Mouse (Mus musculus) hindbrain, embryonic 11.5 days (tissue): Measurements from ENCODE around the gene Olfr1411. TPM values are rescaled to one million over a fixed set of nuclear protein-coding genes. Genes with fewer than 3 reads are reported as not detected.
A peak's percentile ranks its signal among the peaks of the same experiment; 100 is the strongest.

Experiments
- ATAC-seq: fragments of 200-750 bp; cut with Nextera tagmentation; 2 replicates; pipeline ENCODE4 v1.8.0; 2017; ENCODE audit warnings: mild to moderate bottlenecking, moderate TSS enrichment, moderate library complexity; ENCODE audit not compliant: low FRiP score
- DNase-seq: peaks from one replicate; pipeline ENCODE4 v3.0.0-alpha.2; 2015; ENCODE audit warnings: low spot score
- H3K27ac ChIP-seq: fragments of 300-500 bp; sonication (generic); 2 replicates; pipeline ENCODE4 v1.5.1; 2014; ENCODE audit warnings: mild to moderate bottlenecking, low read depth, low read length
- H3K27me3 ChIP-seq: fragments of 300-500 bp; sonication (generic); 2 replicates; pipeline ENCODE4 v1.6.1; 2014; ENCODE audit warnings: mild to moderate bottlenecking, low read length, moderate library complexity, mixed read lengths; ENCODE audit not compliant: control insufficient read depth, insufficient read depth
- H3K36me3 ChIP-seq: fragments of 300-500 bp; sonication (generic); 2 replicates; pipeline ENCODE4 v1.6.1; 2014; ENCODE audit warnings: mild to moderate bottlenecking, low read length, moderate library complexity, mixed read lengths; ENCODE audit not compliant: control insufficient read depth, insufficient read depth
- H3K4me1 ChIP-seq: fragments of 300-500 bp; sonication (generic); replicated peaks from 2 replicates; pipeline ENCODE4 v1.6.1; 2014; ENCODE audit warnings: low read length, mixed read lengths; ENCODE audit not compliant: control insufficient read depth, insufficient read depth
- H3K4me2 ChIP-seq: fragments of 300-500 bp; sonication (generic); replicated peaks from 2 replicates; pipeline ENCODE4 v1.6.1; 2014; ENCODE audit warnings: mild to moderate bottlenecking, low read depth, low read length
- H3K4me3 ChIP-seq: fragments of 300-500 bp; sonication (generic); 2 replicates; pipeline ENCODE4 v1.5.1; 2014; ENCODE audit warnings: low read depth, low read length
- H3K9ac ChIP-seq: fragments of 300-500 bp; sonication (generic); 2 replicates; pipeline ENCODE4 v1.6.1; 2014; ENCODE audit warnings: low read depth, low read length
- H3K9me3 ChIP-seq: fragments of 300-500 bp; sonication (generic); 2 replicates; pipeline ENCODE4 v1.6.1; 2016; ENCODE audit warnings: low read length; ENCODE audit not compliant: control insufficient read depth
- WGBS: fragments of 180-500 bp; shearing (Covaris S2); extraction: QIAGEN DNeasy Blood & Tissue Kit; methylation state at CpG from one replicate; pipeline ENCODE4 v1.1.7; 2014; 5-methylcytosine and 5-hydroxymethylcytosine counted together
- polyA plus RNA-seq: library from polyadenylated mRNA; unstranded; fragments of >200 nt; fragmentation: Nextera tagmentation; extraction: Ambion mirVana; gene quantifications from 2 replicates; pipeline ENCODE4 v1.2.1, GENCODE M21; 2014

The Olfr1411 gene
- polyA plus RNA-seq, 1 experiment from 2014 or later: not detected

DNA sequence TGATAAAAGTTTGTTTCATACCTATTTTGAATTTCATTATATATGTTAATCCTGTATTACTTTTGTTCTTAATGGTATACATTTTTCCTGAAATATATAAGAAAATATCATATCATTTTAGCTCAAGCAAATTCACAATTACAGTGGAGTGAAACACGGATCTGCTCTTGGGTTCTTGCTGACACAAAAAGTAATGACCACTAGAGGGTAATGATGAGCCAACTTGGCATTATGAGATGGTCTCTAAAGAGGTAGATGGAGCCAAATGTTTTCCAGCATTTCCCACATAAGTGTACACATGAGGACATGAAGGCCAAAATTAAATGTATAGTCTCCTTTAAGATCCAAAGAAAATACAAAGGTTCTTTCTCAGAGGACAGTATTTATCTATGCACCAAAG is 20.3 kb downstream of the Olfr1411 start:
- Histone ChIP-seq H3K4me2 (no peak overlapping the region), H3K9me3 (no peaks in the 10 kb centered on the region), H3K4me1 (0 out of 2 replicates have a peak, but pooled peaks cover 2% of the 10 kb centered on the region), H3K27me3 (no peaks in the 10 kb centered on the region), H3K36me3 (no peaks in the 10 kb centered on the region), H3K4me3 (no peak overlapping the region), H3K27ac (no peak overlapping the region), H3K9ac (no peak overlapping the region)
- ATAC-seq (no peak), DNase-seq (peak; percentile 28)
- WGBS: 17% methylated on average over 1 of the region's 1 CpGs

- no peak overlapping the region for H3K4me2 ChIP-seq
- H3K4me3 ChIP-seq: no peak overlapping the region
- DNase-seq: no peak
- no peaks in the 10 kb centered on the region for H3K36me3 ChIP-seq
- H3K9me3 ChIP-seq: no peaks in the 10 kb centered on the region
- WGBS: 85% methylated on average over 1 of the region's 1 CpGs
- no peak overlapping the region for H3K27ac ChIP-seq
- H3K27me3 ChIP-seq: no peaks in the 10 kb centered on the region
- no peak overlapping the region for H3K9ac ChIP-seq
- H3K4me1 ChIP-seq: 0 out of 2 replicates have a peak, but pooled peaks cover 2% of the 10 kb centered on the region
- ATAC-seq: no peak
Measured at GRCm38 (mm10) chr1:92616046-92616445, 21.8 kb downstream of the Olfr1411 start.

GRCm38 (mm10) chr1:92617488-92617887 is 23.3 kb downstream of the Olfr1411 start, which contains the start of gene Olfr12:
Gene Olfr12, plus strand, starts transcription at chr1:92617788.
- H3K9ac ChIP-seq: no peak within 1 kb of the TSS
- H3K27ac ChIP-seq: no peak within 1 kb of the TSS
- 0 out of 2 replicates have a peak, but pooled peaks cover 2% of the 10 kb centered on the region for H3K4me1 ChIP-seq
- H3K4me2 ChIP-seq: no peak within 1 kb of the TSS
- ATAC-seq (no peak), DNase-seq (no peak)
- H3K36me3 ChIP-seq: no peaks in the 10 kb centered on the region
- H3K27me3 ChIP-seq: no peaks in the 10 kb centered on the region
- WGBS: 54% methylated on average over 2 of the region's 2 CpGs
- H3K9me3 ChIP-seq: no peaks in the 10 kb centered on the region
- H3K4me3 ChIP-seq: no peak within 1 kb of the TSS

GRCm38 (mm10) chr1:92618360-92618759 is 24.1 kb downstream of the Olfr1411 start:
- no peak overlapping the region for H3K9ac ChIP-seq
- H3K4me2 ChIP-seq: no peak overlapping the region
- ATAC-seq (no peak), DNase-seq (no peak)
- H3K4me1 ChIP-seq: 0 out of 2 replicates have a peak, but pooled peaks cover 2% of the 10 kb centered on the region
- H3K27ac ChIP-seq: no peak overlapping the region
- H3K4me3 ChIP-seq: no peak overlapping the region
- H3K27me3 ChIP-seq: no peaks in the 10 kb centered on the region
- no peaks in the 10 kb centered on the region for H3K9me3 ChIP-seq
- 72% methylated on average over 4 of the region's 4 CpGs for WGBS
- H3K36me3 ChIP-seq: no peaks in the 10 kb centered on the region

- no peaks in the 10 kb centered on the region for H3K27me3 ChIP-seq
- H3K4me1 ChIP-seq: no peaks in the 10 kb centered on the region
- H3K9me3 ChIP-seq: no peaks in the 10 kb centered on the region
- H3K4me2 ChIP-seq: no peak overlapping the region
- WGBS: 85% methylated on average over 4 of the region's 4 CpGs
- DNase-seq (no peak), ATAC-seq (no peak)
- no peak overlapping the region for H3K9ac ChIP-seq
- H3K36me3 ChIP-seq: no peaks in the 10 kb centered on the region
- no peak overlapping the region for H3K27ac ChIP-seq
- H3K4me3 ChIP-seq: no peak overlapping the region
Measured at GRCm38 (mm10) chr1:92628227-92628626, 34.0 kb downstream of the Olfr1411 start.

DNA sequence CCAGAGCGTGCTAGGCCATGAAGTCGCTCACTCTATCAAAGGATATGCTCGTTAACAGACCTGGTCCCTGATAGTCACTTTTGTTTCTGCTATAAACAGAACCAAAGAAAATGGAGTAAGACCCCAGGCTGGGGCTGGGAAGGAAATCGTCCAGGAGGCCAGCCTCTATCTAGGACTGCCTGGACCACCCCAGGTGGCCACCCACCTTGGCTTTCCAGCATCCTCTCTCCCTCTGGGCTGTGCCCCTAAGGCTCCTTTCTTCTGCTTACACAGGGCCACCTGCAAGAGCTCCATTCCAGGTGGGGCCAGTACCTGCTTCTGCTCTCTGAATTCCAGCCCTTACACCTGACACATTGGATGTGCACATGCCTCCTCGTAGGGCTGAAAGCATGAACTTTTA is 38.0 kb downstream of the Olfr1411 start:
- no peak overlapping the region for H3K4me3 ChIP-seq
- WGBS: 81% methylated on average over 5 of the region's 5 CpGs
- no peak overlapping the region for H3K4me2 ChIP-seq
- no peaks in the 10 kb centered on the region for H3K9me3 ChIP-seq
- DNase-seq (no peak), ATAC-seq (no peak)
- H3K4me1 ChIP-seq: no peaks in the 10 kb centered on the region
- no peak overlapping the region for H3K9ac ChIP-seq
- no peaks in the 10 kb centered on the region for H3K27me3 ChIP-seq
- no peaks in the 10 kb centered on the region; the same call in 1 of the 2 replicates for H3K36me3 ChIP-seq
- H3K27ac ChIP-seq: no peak overlapping the region

GRCm38 (mm10) chr1:92632948-92633347 is 38.7 kb downstream of the Olfr1411 start:
- Histone ChIP-seq H3K9me3 (no peaks in the 10 kb centered on the region), H3K27ac (no peak overlapping the region), H3K4me3 (no peak overlapping the region), H3K4me1 (no peaks in the 10 kb centered on the region), H3K4me2 (no peak overlapping the region), H3K27me3 (no peaks in the 10 kb centered on the region), H3K9ac (no peak overlapping the region), H3K36me3 (no peaks in the 10 kb centered on the region; the same call in 1 of the 2 replicates)
- DNase-seq: no peak
- 66% methylated on average over 6 of the region's 6 CpGs for WGBS
- no peak for ATAC-seq

DNA sequence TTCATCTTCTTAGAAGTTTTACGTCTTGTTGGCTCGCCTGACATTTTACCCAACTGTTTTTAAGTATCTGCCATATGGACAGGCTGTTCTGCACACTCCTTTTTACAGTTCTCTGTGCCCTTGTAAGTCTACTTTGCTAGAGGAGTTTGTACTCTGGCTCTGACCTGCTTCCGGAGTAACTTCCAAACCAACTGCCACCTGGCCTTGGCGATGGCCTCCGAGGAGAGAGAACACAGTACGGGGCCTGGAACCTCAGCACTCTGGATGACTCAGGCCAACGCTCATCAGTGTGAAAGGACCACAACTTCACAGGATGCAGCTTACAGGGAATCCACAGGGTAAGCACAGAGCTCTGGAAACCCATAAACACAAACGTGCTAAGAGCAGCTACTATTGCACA is 39.5 kb downstream of the Olfr1411 start:
- Histone ChIP-seq H3K4me1 (no peaks in the 10 kb centered on the region), H3K27me3 (no peaks in the 10 kb centered on the region), H3K9ac (no peak overlapping the region), H3K27ac (no peak overlapping the region), H3K4me3 (no peak overlapping the region), H3K9me3 (no peaks in the 10 kb centered on the region), H3K4me2 (no peak overlapping the region), H3K36me3 (no peaks in the 10 kb centered on the region; the same call in 1 of the 2 replicates)
- WGBS: 87% methylated on average over 8 of the region's 8 CpGs
- no peak for DNase-seq
- no peak for ATAC-seq

DNA sequence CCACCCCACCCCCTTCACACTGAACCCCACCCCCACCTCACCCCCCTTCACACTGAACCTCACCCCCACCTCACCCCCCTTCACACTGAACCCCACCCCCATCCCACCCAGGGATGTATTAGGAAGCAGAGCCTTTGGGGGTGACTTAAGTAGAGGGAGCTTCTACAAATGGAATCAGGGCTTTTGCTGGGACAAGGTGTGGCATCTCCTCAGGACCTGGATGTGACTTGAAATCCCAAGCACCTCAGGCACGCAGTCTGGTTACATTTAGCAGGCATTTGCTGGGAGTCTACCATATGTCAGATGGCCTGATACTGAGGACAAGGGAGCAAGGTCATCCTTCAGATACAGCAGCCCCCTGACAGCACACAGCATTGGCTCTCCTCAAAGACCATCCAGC is 40.4 kb downstream of the Olfr1411 start:
- H3K4me2 ChIP-seq: no peak overlapping the region
- no peaks in the 10 kb centered on the region for H3K4me1 ChIP-seq
- no peak overlapping the region for H3K9ac ChIP-seq
- H3K4me3 ChIP-seq: no peak overlapping the region
- H3K36me3 ChIP-seq: no peaks in the 10 kb centered on the region; the same call in 1 of the 2 replicates
- peak overlapping the region; percentile 30; the same call in 1 of the 2 replicates for H3K27ac ChIP-seq
- no peaks in the 10 kb centered on the region for H3K27me3 ChIP-seq
- no peaks in the 10 kb centered on the region for H3K9me3 ChIP-seq
- DNase-seq (no peak), ATAC-seq (peak; percentile 21; the same call in 1 of the 2 replicates)
- 65% methylated on average over 1 of the region's 1 CpGs for WGBS
